Mouse (Mus musculus): ENCODE results near the gene B3gnt7. TPM values are rescaled to one million over a fixed set of nuclear protein-coding genes. Genes with fewer than 3 reads are reported as not detected.

Gene B3gnt7
- polyA plus RNA-seq, 1 experiment = 0.05 TPM

DNA sequence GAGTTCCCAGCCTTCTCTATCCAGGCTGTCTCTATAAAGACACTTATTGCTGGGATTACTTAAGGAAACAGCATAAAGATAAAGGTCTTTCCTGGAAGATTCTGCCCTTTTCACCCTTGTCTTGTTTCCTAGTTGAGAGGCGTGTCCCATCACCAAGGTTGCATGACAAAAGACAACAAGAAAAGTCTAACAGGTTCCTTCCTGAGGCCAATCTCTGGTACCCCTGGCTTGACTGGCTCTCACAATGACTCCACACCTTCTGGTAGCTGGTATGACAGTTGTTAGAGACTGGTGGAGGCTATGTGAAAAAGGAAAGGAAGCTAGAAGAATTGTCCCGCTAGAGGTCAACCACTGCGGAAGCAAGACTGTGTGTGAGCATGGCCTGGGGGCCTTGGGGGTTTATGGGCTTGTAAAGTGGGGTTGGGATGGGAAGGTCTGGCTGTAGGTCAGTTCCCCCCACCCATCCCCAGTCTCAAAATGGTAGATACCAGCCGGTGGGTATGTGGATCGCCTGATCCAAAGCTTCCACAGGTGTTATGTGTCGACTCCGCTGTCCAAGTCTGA lies 6.7 kb downstream of the B3gnt7 start:
- Histone ChIP-seq H3K4me1 (ENCODE audit: control insufficient read depth) (peaks cover 63% of the 10 kb centered on the region), H3K36me3 (ENCODE audit: control insufficient read depth) (peaks cover 32% of the 10 kb centered on the region), H3K9me3 (ENCODE audit: control insufficient read depth, low read length) (peaks cover 45% of the 10 kb centered on the region), H3K27me3 (ENCODE audit: control insufficient read depth) (peaks cover 11% of the 10 kb centered on the region), H3K4me3 (replicated peaks) (no peak overlapping the region)
- TF ChIP-seq GATA1 (IDR thresholded peaks at IDR 0.05; ENCODE audit: low read length) (no peak), TAL1 (IDR thresholded peaks at IDR 0.05; ENCODE audit: low read length) (no peak)

GRCm38 (mm10) chr1:86310536-86311310 lies 8.1 kb downstream of the B3gnt7 start:
- no peak for TF ChIP-seq GATA1 (IDR thresholded peaks at IDR 0.05; ENCODE audit: low read length)
- TF ChIP-seq TAL1 (IDR thresholded peaks at IDR 0.05; ENCODE audit: low read length) = no peak
- Histone ChIP-seq H3K9me3 (ENCODE audit: control insufficient read depth, low read length) (peaks cover 37% of the 10 kb centered on the region), H3K4me1 (ENCODE audit: control insufficient read depth) (peaks cover 62% of the 10 kb centered on the region), H3K36me3 (ENCODE audit: control insufficient read depth) (peaks cover 27% of the 10 kb centered on the region), H3K27me3 (ENCODE audit: control insufficient read depth) (no peaks in the 10 kb centered on the region), H3K4me3 (replicated peaks) (no peak overlapping the region)

DNA sequence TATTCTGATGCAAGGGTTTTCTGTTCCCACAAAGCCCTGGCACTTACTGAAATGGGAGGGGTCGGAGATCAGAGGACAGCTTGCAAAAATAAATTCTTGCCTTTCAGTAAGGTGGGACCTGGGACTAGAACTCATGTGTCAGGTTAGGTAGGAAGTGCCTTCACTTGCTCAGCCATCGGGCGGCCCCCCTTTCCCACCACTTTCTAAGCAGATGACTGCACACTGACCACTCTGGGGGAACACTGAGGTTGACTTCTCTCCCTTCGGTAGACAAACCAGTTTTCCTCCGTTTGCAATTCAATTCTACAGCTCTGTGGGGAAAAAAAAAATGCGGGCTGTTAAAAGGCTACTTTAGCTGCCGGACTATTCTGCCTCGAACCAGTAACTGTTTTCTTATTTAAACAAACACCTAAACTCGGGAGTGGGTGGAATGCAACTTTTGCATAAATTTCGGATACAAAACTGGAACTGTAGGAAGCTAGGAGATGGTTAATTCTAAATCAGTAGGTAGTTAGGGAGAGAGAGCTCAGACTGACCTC lies 8.9 kb downstream of the B3gnt7 start:
- H3K9me3 ChIP-seq (ENCODE audit: control insufficient read depth, low read length) = peaks cover 34% of the 10 kb centered on the region
- H3K27me3 ChIP-seq (ENCODE audit: control insufficient read depth) = no peaks in the 10 kb centered on the region
- TF ChIP-seq TAL1 (IDR thresholded peaks at IDR 0.05; ENCODE audit: low read length) (no peak), GATA1 (IDR thresholded peaks at IDR 0.05; ENCODE audit: low read length) (no peak)
- H3K4me1 ChIP-seq (ENCODE audit: control insufficient read depth) = peaks cover 59% of the 10 kb centered on the region
- no peak overlapping the region for H3K4me3 ChIP-seq (replicated peaks)
- H3K36me3 ChIP-seq (ENCODE audit: control insufficient read depth) = peaks cover 21% of the 10 kb centered on the region

- Histone ChIP-seq H3K4me3 (replicated peaks) (no peak overlapping the region), H3K36me3 (ENCODE audit: control insufficient read depth) (peaks cover 21% of the 10 kb centered on the region), H3K27me3 (ENCODE audit: control insufficient read depth) (no peaks in the 10 kb centered on the region), H3K4me1 (ENCODE audit: control insufficient read depth) (peaks cover 66% of the 10 kb centered on the region), H3K9me3 (ENCODE audit: control insufficient read depth, low read length) (peaks cover 34% of the 10 kb centered on the region)
- TF ChIP-seq GATA1 (IDR thresholded peaks at IDR 0.05; ENCODE audit: low read length) (no peak), TAL1 (IDR thresholded peaks at IDR 0.05; ENCODE audit: low read length) (0 out of 3 replicates have a peak, but pooled peaks have one; percentile 32)
Observed at GRCm38 (mm10) chr1:86312269-86312668, 9.6 kb downstream of the B3gnt7 start.

- H3K27me3 ChIP-seq (ENCODE audit: control insufficient read depth) = no peaks in the 10 kb centered on the region
- H3K4me1 ChIP-seq (ENCODE audit: control insufficient read depth) = peaks cover 59% of the 10 kb centered on the region
- peaks cover 21% of the 10 kb centered on the region for H3K36me3 ChIP-seq (ENCODE audit: control insufficient read depth)
- no peak overlapping the region for H3K4me3 ChIP-seq (replicated peaks)
- TF ChIP-seq TAL1 (IDR thresholded peaks at IDR 0.05; ENCODE audit: low read length) (no peak), GATA1 (IDR thresholded peaks at IDR 0.05; ENCODE audit: low read length) (no peak)
- H3K9me3 ChIP-seq (ENCODE audit: control insufficient read depth, low read length) = peaks cover 34% of the 10 kb centered on the region
Observed at GRCm38 (mm10) chr1:86313096-86313771, 10.6 kb downstream of the B3gnt7 start.

GRCm38 (mm10) chr1:86313772-86314125 lies 11.1 kb downstream of the B3gnt7 start:
- Histone ChIP-seq H3K27me3 (ENCODE audit: control insufficient read depth) (no peaks in the 10 kb centered on the region), H3K36me3 (ENCODE audit: control insufficient read depth) (peaks cover 21% of the 10 kb centered on the region), H3K4me1 (ENCODE audit: control insufficient read depth) (peaks cover 57% of the 10 kb centered on the region), H3K4me3 (replicated peaks) (no peak overlapping the region), H3K9me3 (ENCODE audit: control insufficient read depth, low read length) (peaks cover 34% of the 10 kb centered on the region)
- TF ChIP-seq GATA1 (IDR thresholded peaks at IDR 0.05; ENCODE audit: low read length) = no peak
- TF ChIP-seq TAL1 (IDR thresholded peaks at IDR 0.05; ENCODE audit: low read length) = no peak

- Histone ChIP-seq H3K4me3 (replicated peaks) (no peak overlapping the region), H3K36me3 (ENCODE audit: control insufficient read depth) (no peaks in the 10 kb centered on the region)
- TF ChIP-seq TAL1 (IDR thresholded peaks at IDR 0.05; ENCODE audit: low read length) (no peak), GATA1 (IDR thresholded peaks at IDR 0.05; ENCODE audit: low read length) (no peak)
Observed at GRCm38 (mm10) chr1:86320822-86321413, 18.3 kb downstream of the B3gnt7 start.

DNA sequence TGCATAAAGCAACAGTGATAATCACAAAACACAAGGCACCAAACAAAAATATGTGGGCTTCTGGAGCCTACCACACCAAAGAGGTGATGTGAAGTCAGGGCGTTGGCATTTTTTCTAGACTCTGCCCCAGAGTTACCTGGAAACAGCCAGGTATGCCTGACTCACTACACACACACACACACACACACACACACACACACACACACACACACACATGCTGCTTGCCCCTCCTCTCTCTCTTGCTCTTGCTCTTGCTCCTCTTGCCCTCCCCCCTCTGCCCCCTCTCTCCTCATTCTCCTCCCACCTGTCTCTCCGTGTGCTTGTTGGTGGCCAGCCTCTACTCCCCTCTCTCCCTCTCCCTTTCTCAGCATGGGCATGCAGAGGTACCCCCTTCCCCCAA lies 33.7 kb downstream of the B3gnt7 start:
- Histone ChIP-seq H3K4me1 (ENCODE audit: control insufficient read depth) (no peaks in the 10 kb centered on the region), H3K9me3 (ENCODE audit: control insufficient read depth, low read length) (no peaks in the 10 kb centered on the region), H3K4me3 (replicated peaks) (no peak overlapping the region), H3K36me3 (ENCODE audit: control insufficient read depth) (no peaks in the 10 kb centered on the region), H3K27me3 (ENCODE audit: control insufficient read depth) (peaks cover 7% of the 10 kb centered on the region)
- TF ChIP-seq GATA1 (IDR thresholded peaks at IDR 0.05; ENCODE audit: low read length) (no peak), TAL1 (IDR thresholded peaks at IDR 0.05; ENCODE audit: low read length) (no peak)

More at GRCm38 (mm10) chr1:86320822-86321413, 18.3 kb downstream of the B3gnt7 start:
- Histone ChIP-seq H3K27me3 (ENCODE audit: control insufficient read depth) (no peaks in the 10 kb centered on the region), H3K9me3 (ENCODE audit: control insufficient read depth, low read length) (no peaks in the 10 kb centered on the region), H3K4me1 (ENCODE audit: control insufficient read depth) (peaks cover 24% of the 10 kb centered on the region)
